Mouse (Mus musculus) kidney, adult 2 months (tissue): ENCODE results near the gene Brsk1. TPM values are rescaled to one million over a fixed set of nuclear protein-coding genes. Genes with fewer than 3 reads are reported as not detected.

Source experiments
- DNase-seq: peaks from one replicate; pipeline ENCODE4 v3.0.0; 2021
- H3K27ac ChIP-seq: fragments of 200-500 bp; 2 replicates; pipeline ENCODE4 v1.5.1; 2012; ENCODE audit warnings: low read depth, low read length, control low read depth, inconsistent platforms; ENCODE audit not compliant: insufficient read depth
- H3K27me3 ChIP-seq: fragments of 200-500 bp; replicated peaks from 2 replicates; pipeline ENCODE4 v1.6.1; 2012; ENCODE audit warnings: mild to moderate bottlenecking, moderate library complexity, low read length, inconsistent platforms; ENCODE audit not compliant: control insufficient read depth, insufficient read depth
- H3K36me3 ChIP-seq: fragments of 200-500 bp; 2 replicates; pipeline ENCODE4 v1.6.1; 2012; ENCODE audit warnings: mild to moderate bottlenecking, moderate library complexity, low read length, inconsistent platforms; ENCODE audit not compliant: control insufficient read depth, insufficient read depth
- H3K4me1 ChIP-seq: fragments of 200-500 bp; 2 replicates; pipeline ENCODE4 v1.6.1; 2011; ENCODE audit warnings: low read length; ENCODE audit not compliant: control insufficient read depth, insufficient read depth
- H3K4me3 ChIP-seq: fragments of 200-500 bp; 2 replicates; pipeline ENCODE4 v1.5.1; 2011; ENCODE audit warnings: mild to moderate bottlenecking, low read depth, low read length, control low read depth; ENCODE audit not compliant: insufficient read depth
- CTCF ChIP-seq: fragments of 200-500 bp; conservative IDR thresholded peaks from 2 replicates; pipeline ENCODE4 v1.5.1; 2011; ENCODE audit warnings: low read depth, mild to moderate bottlenecking, control low read depth, low read length, moderate library complexity, mixed read lengths; ENCODE audit not compliant: insufficient read depth, insufficient read length
- POLR2A ChIP-seq: fragments of 200-500 bp; IDR thresholded peaks from one replicate; pipeline ENCODE4 v1.6.1; 2011; ENCODE audit warnings: low read depth, low read length, control low read depth
- WGBS: fragments of 180-500 bp; shearing (Covaris S2); methylation state at CpG from one replicate; pipeline ENCODE4 v1.1.7; 2018; 5-methylcytosine and 5-hydroxymethylcytosine counted together
- polyA plus RNA-seq: library from polyadenylated mRNA; depleted of rRNA; stranded (reverse); fragments of >200 nt; gene quantifications from 2 replicates; pipeline ENCODE4 v1.2.3, GENCODE M21; 2012

Gene Brsk1
- polyA plus RNA-seq, 1 experiment: 1.7 TPM

DNA sequence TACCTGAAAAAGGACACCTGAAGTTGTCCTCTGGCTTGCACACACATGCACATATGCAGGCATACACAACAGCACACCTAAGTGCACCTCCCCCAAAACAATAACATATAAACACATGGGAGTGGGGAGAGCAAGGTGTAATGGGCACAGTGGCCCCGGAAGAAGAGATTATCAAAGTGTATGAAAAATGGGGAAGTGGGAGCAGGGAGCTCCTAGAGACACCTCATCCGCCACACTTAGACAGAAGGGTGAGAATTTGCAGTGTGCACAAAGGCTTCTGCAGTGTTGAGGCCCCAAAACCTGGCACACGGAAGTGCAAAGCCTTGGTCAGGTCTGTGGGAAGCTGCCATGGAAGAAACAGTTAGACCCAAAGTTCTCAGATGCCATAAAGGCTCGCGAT, 40.7 kb downstream of the Brsk1 start:
- Histone ChIP-seq H3K27me3 (no peaks in the 10 kb centered on the region), H3K4me1 (peaks cover 13% of the 10 kb centered on the region; the same call in 1 of the 2 replicates), H3K27ac (no peak overlapping the region), H3K36me3 (no peaks in the 10 kb centered on the region), H3K4me3 (no peak overlapping the region)
- no peak for DNase-seq
- WGBS: 82% methylated on average over 5 of the region's 5 CpGs
- TF ChIP-seq POLR2A: no peak
- no peak for TF ChIP-seq CTCF

DNA sequence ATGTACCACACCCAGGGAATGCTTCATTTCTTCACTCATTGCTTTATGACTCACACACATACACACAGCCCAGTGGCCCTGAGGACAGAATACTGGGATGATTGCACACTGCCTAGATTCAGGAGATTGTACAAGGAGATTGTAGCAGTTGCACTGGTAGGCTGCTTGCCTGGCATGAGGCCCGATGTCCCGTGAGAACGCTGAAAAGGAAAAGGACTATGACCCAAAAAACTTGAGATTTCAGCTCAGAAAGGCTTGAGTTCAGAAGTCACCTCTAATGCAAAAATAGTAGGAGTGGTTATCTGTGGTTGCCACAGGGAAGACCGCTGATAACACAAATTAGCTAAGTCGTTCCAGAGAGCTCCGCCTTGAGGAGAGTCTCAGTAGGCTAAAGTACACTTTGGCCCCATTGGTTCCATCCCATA, 42.6 kb downstream of the Brsk1 start:
- peak; percentile 74 for DNase-seq
- peaks cover 18% of the 10 kb centered on the region; the same call in 1 of the 2 replicates for H3K4me1 ChIP-seq
- TF ChIP-seq POLR2A (no peak), CTCF (no peak)
- H3K36me3 ChIP-seq: no peaks in the 10 kb centered on the region
- no peak overlapping the region for H3K4me3 ChIP-seq
- WGBS: 37% methylated on average over 6 of the region's 6 CpGs
- H3K27me3 ChIP-seq: no peaks in the 10 kb centered on the region
- no peak overlapping the region for H3K27ac ChIP-seq

DNA sequence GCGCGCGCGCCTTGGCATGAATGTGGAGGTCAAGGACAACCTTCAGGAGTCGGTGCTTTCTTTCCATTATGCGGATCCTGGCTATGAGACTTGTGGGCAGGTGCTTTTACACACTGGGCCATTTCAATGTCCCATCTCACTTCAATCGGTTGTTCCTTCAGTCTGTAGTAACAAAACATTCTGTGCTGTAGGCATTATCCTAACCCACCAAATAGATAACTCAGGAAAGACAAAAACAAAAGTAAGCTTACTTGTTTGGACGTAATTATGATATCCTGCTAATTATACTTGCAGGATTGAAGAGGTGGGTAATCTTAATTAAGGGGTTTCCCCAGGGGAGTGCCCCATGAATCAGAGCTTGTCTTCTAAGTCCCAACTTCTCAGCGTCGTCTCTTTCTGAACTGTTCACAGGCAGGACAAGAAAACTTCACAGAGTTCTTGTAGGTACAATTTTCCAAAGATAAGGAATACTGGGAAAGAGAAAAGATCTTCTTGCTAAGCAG, 48.7 kb downstream of the Brsk1 start:
- no peak for TF ChIP-seq POLR2A
- TF ChIP-seq CTCF: no peak
- 53% methylated on average over 10 of the region's 10 CpGs for WGBS
- H3K36me3 ChIP-seq: no peaks in the 10 kb centered on the region; the same call in 1 of the 2 replicates
- H3K4me3 ChIP-seq: peak overlapping the region; percentile 21; the same call in 1 of the 2 replicates
- no peak for DNase-seq
- H3K4me1 ChIP-seq: peaks cover 8% of the 10 kb centered on the region; the same call in 1 of the 2 replicates
- H3K27me3 ChIP-seq: no peaks in the 10 kb centered on the region
- peak overlapping the region; percentile 14; the same call in 1 of the 2 replicates for H3K27ac ChIP-seq

DNA sequence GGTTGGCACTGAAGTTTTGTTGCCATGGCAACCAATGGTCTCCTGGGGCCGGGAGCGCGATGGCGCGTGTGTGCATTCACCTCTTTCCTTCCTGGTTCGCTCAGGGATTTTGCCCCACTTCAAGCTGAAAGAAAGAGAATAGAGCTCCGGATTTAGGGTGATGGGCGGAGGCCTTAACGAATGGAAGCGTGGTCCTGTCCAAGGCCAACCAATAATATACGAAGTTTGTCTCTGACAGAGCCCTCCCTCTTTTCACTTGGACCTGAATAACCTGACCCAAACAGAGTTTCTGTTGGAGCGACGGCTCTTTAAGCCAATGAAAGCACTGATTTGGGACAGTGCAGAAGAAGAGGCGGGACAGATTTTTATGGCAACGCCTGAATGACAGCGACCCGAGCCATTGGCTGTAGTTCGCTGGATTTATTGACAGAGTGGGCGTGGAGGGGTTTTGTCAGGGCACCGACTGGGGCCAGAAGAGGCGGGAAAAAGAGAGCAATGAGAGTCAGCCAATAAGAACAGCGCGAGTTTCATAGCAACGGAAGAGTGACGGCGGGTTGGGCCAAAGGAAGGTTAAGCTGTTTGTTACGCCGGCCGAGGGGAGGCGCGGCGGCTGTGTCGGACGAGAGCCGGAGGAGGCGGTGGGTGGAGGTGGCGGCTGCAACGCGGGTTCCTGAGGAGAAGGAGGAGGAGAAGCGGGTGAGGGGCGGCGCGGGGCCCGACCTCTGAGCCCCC, 49.3 kb downstream of the Brsk1 start, which contains the start of gene Kmt5c:
Gene Kmt5c (plus strand): TSS at position 572 of the 732 bp plus-strand sequence.
- H3K27ac ChIP-seq: peak within 1 kb of the TSS; percentile 95
- WGBS: under 1% methylated on average over 39 of the region's 44 CpGs
- peaks cover 8% of the 10 kb centered on the region; the same call in 1 of the 2 replicates for H3K4me1 ChIP-seq
- no peaks in the 10 kb centered on the region; the same call in 1 of the 2 replicates for H3K36me3 ChIP-seq
- TF ChIP-seq POLR2A (peak; percentile 94), CTCF (no peak; the same call in 1 of the 2 replicates)
- peak; percentile 100 for DNase-seq
- no peaks in the 10 kb centered on the region for H3K27me3 ChIP-seq
- peak within 1 kb of the TSS; percentile 90 for H3K4me3 ChIP-seq

DNA sequence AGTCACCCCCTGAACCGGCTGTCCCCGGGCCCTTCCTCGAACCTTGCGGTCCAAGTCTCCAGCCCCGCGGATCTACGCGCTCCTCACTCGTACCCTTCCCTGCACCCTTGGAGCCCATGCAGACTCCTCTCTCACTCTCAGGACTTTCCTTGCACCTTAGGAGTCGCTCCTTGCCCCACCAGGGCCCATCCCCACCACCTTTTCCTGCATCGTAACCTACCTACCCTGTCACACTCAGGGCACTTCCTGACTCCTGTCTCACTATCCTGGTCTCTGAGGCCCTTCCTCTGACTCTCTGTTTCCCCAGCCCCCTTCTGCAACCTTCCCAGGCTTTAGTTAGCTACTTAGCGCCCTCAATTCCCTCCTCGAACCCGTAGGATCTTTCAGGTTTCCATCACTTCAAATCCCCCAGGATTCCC, 49.9 kb downstream of the Brsk1 start:
- no peaks in the 10 kb centered on the region for H3K27me3 ChIP-seq
- under 1% methylated on average over 14 of the region's 14 CpGs for WGBS
- no peaks in the 10 kb centered on the region; the same call in 1 of the 2 replicates for H3K36me3 ChIP-seq
- TF ChIP-seq CTCF (no peak), POLR2A (no peak)
- peaks cover 8% of the 10 kb centered on the region; the same call in 1 of the 2 replicates for H3K4me1 ChIP-seq
- peak overlapping the region; percentile 95 for H3K27ac ChIP-seq
- no peak for DNase-seq
- peak overlapping the region; percentile 90 for H3K4me3 ChIP-seq

DNA sequence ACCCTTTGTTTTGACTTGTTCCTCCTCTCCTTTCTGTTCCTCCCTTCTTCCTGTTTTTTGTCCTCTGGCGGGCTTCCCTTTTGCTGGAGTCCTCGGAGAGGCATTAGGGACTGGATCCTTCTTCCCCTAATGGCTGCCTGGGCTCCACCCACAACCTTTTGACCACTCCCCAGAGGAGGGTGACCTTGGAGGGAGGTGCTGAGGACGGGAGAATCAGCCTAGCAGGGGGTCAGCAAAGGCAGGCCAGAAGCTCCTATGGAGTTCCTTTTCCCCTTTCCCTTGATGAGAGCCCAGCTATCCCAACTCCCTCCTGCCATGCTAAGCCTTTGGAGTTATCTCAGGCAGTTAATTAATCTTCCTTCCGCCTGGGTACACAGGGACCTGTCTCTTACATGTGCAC, 50.7 kb downstream of the Brsk1 start:
- peaks cover 8% of the 10 kb centered on the region; the same call in 1 of the 2 replicates for H3K4me1 ChIP-seq
- WGBS: 4% methylated on average over 4 of the region's 4 CpGs
- H3K27me3 ChIP-seq: no peaks in the 10 kb centered on the region
- peak; percentile 28 for TF ChIP-seq POLR2A
- no peak for TF ChIP-seq CTCF
- H3K27ac ChIP-seq: peak overlapping the region; percentile 95
- peak; percentile 89 for DNase-seq
- peak overlapping the region; percentile 90 for H3K4me3 ChIP-seq
- no peaks in the 10 kb centered on the region; the same call in 1 of the 2 replicates for H3K36me3 ChIP-seq
